Mouse (Mus musculus): ENCODE measurements at regions not wholly inside any gene's neighbourhood (a gene's known extent, or its start where the extent isn't known, plus 50 kb on each side); places are given as distances from the start of the nearest gene placed in this dataset.

DNA sequence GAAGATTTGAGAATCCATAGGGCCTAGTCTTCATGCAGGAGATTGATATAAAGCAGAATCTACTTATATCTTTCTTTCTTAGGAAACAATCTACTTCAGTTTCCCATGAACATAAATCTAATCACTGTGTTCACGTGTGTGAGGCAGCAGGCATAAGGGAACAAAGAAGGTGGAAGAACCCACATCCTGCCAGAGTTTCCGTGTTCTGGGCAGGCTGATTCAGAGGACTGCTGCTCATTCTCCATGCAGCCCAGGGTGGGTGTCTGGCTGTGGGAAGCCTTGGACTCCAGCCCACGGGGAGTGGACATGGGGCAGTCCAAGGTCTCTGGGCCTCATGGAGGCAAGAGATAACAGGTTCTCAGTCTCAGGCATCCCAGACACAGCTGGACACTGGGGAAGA, 438.3 kb upstream of the B3galt2 start:
- TF ChIP-seq POLR2A (IDR thresholded peaks at IDR 0.05; ENCODE audit: insufficient read depth, low read length) (no peak), CTCF (IDR thresholded peaks at IDR 0.05; ENCODE audit: low read depth, low read length) (no peak)
